Mouse (Mus musculus) right cerebral cortex, postnatal 10 days (tissue): ENCODE results near the gene Ksr1.

Experiments
- DNase-seq, 2 experiments: peaks; one replicate each; pipeline ENCODE4 v3.0.0; 2021; ENCODE audit warnings: low spot score in 2 of 2

Ksr1 gene

GRCm38 (mm10) chr11:79066191-79066530 is 80.0 kb downstream of the Ksr1 start:
- DNase-seq, result no peak

- no peak for DNase-seq
Observed at GRCm38 (mm10) chr11:79065463-79066190, 80.6 kb downstream of the Ksr1 start.

- DNase-seq, result no peak
Observed at GRCm38 (mm10) chr11:79064311-79064710, 81.9 kb downstream of the Ksr1 start.

- no peak for DNase-seq
Observed at GRCm38 (mm10) chr11:79063616-79064015, 82.6 kb downstream of the Ksr1 start.

GRCm38 (mm10) chr11:79062897-79063296 is 83.3 kb downstream of the Ksr1 start:
- DNase-seq, result no peak

GRCm38 (mm10) chr11:79061839-79062238 is 84.4 kb downstream of the Ksr1 start:
- DNase-seq, result no peak

- no peak for DNase-seq
Observed at GRCm38 (mm10) chr11:79059850-79060249, 86.4 kb downstream of the Ksr1 start.

GRCm38 (mm10) chr11:79059062-79059461 is 87.1 kb downstream of the Ksr1 start:
- no peak for DNase-seq

- no peak for DNase-seq
Observed at GRCm38 (mm10) chr11:79058610-79059009, 87.6 kb downstream of the Ksr1 start.

GRCm38 (mm10) chr11:79057809-79058208 is 88.4 kb downstream of the Ksr1 start:
- DNase-seq, result no peak

- DNase-seq, result no peak
Observed at GRCm38 (mm10) chr11:79056891-79057290, 89.3 kb downstream of the Ksr1 start.

GRCm38 (mm10) chr11:79056027-79056426 is 90.2 kb downstream of the Ksr1 start:
- DNase-seq, result no peak

GRCm38 (mm10) chr11:79055161-79055560 is 91.0 kb downstream of the Ksr1 start:
- DNase-seq, result no peak

- no peak for DNase-seq
Observed at GRCm38 (mm10) chr11:79054161-79055152, 91.8 kb downstream of the Ksr1 start.

- DNase-seq, result no peak
Observed at GRCm38 (mm10) chr11:79053437-79053836, 92.8 kb downstream of the Ksr1 start.

GRCm38 (mm10) chr11:79052769-79053168 is 93.4 kb downstream of the Ksr1 start:
- no peak for DNase-seq

GRCm38 (mm10) chr11:79051522-79051921 is 94.7 kb downstream of the Ksr1 start:
- DNase-seq, result no peak

GRCm38 (mm10) chr11:79050781-79051507 is 95.3 kb downstream of the Ksr1 start:
- DNase-seq, result no peak

- DNase-seq, result no peak
Observed at GRCm38 (mm10) chr11:79048906-79049305, 97.3 kb downstream of the Ksr1 start.

GRCm38 (mm10) chr11:79047180-79047727 is 99.0 kb downstream of the Ksr1 start:
- DNase-seq, result no peak

- DNase-seq, result no peak
Observed at GRCm38 (mm10) chr11:79046561-79047155, 99.5 kb downstream of the Ksr1 start.
